Mouse (Mus musculus) left cerebral cortex, adult 8-10 months (tissue): ENCODE data around the gene Adcy9. TPM values are rescaled to one million over a fixed set of nuclear protein-coding genes. Genes with fewer than 3 reads are reported as not detected.
A peak's percentile ranks its signal among the peaks of the same experiment; 100 is the strongest.

Experiments
- DNase-seq, 2 experiments: peaks; one replicate each; pipeline ENCODE4 v3.0.0; 2022; ENCODE audit warnings: low spot score in 2 of 2
- total RNA-seq, 4 experiments: library from RNA; stranded (reverse); gene quantifications; 2 replicates each; pipeline ENCODE4 v1.2.4; 2022

The Adcy9 gene
- total RNA-seq = 10 to 100 TPM; 65.7 to 71.7 (median 69.8) TPM

- peak; percentile 75 to 88 for DNase-seq
Measured at GRCm38 (mm10) chr16:4420298-4421054, at the start of gene Adcy9. TSS of gene Adcy9 (minus strand) at chr16:4420498.

- DNase-seq = peak; percentile 31 to 67
Measured at GRCm38 (mm10) chr16:4469599-4470352, 49.5 kb upstream of the Adcy9 start.

- DNase-seq = no peak
Measured at GRCm38 (mm10) chr16:4464529-4465089, 44.3 kb upstream of the Adcy9 start.

GRCm38 (mm10) chr16:4457927-4458326 lies 37.6 kb upstream of the Adcy9 start:
- DNase-seq = no peak

- peak; percentile 38 to 84 for DNase-seq
Measured at GRCm38 (mm10) chr16:4456391-4456790, 36.1 kb upstream of the Adcy9 start.

- no peak for DNase-seq
Measured at GRCm38 (mm10) chr16:4455693-4456092, 35.4 kb upstream of the Adcy9 start.

DNA sequence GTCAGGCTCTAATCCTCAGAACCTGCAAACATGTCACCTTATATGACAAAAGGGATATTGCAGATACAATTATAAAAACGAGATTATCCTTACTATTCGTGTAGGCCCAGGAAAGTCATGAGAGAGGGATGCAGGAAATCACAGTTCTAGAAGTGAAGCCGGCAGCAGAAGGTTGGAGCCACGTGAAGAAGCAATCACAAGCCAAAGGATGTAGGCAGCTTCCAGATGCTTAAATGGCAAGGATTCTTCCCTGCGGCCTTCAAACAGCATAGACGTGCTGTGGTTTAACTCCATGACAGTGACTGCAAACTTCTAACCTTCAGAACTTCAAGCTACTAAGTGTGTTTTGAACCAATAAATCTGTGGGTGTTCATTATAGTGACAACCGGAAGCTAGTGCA lies 34.3 kb upstream of the Adcy9 start:
- DNase-seq = peak in 1 of 2 experiments; percentile 66

DNA sequence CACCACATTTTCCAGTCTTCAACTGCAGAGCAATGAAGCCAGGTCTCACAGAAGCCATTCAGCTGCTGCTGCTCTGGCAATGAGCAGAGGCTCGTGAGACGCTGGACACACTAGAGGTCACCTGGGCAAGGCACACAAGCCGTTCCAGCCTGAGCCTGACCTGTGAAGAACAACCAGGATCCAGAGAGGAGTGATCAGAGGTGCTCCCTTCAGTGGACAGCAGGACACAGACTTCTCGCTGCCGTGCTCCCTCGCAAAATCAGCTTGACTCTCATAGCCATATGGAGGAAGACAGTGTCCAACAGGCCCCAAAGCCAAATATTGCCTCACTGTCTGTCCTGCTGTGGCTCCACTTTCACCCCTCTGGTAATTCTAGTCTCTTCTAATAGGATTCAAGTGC lies 29.1 kb upstream of the Adcy9 start:
- no peak for DNase-seq

- peak in 1 of 2 experiments; percentile 82 for DNase-seq
Measured at GRCm38 (mm10) chr16:4448235-4448634, 27.9 kb upstream of the Adcy9 start.

GRCm38 (mm10) chr16:4446395-4446794 lies 26.1 kb upstream of the Adcy9 start:
- DNase-seq = no peak

GRCm38 (mm10) chr16:4444378-4444777 lies 24.1 kb upstream of the Adcy9 start:
- no peak for DNase-seq

DNA sequence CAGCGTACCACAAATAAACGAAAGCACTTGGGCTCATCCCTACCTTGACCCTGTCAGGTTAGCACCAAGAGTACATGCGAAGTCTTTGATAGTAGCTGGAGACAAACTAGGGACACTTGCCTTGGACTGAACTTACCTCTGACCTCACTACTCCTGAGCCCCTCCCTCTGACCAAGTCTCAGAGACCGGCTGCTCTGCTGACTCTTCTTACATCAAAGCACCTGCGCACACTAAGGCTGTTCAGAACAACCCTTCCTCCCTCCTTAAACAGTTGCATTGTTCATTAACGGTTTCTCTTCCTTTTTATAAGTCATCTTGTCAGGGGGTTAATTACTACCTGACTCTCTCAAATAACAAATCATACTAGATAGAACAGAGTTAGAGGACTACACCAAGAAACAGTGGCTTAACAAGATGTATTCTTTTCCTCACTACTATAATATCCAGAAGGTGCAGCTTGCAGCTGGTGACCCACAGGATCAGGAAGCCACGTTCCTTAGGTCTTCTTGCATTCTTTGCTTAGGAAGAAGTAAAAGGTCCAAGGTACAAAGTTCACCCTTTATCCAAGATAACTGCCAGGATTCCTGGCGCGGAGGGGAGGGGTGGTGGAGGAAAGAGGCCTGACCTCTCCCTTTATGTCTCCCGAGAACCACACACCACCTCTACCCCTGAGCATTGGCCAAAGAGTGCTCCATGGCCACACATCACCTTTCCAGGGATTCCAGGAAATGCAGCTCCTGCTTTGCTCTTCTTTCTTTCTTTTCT lies 19.2 kb upstream of the Adcy9 start:
- no peak for DNase-seq

DNA sequence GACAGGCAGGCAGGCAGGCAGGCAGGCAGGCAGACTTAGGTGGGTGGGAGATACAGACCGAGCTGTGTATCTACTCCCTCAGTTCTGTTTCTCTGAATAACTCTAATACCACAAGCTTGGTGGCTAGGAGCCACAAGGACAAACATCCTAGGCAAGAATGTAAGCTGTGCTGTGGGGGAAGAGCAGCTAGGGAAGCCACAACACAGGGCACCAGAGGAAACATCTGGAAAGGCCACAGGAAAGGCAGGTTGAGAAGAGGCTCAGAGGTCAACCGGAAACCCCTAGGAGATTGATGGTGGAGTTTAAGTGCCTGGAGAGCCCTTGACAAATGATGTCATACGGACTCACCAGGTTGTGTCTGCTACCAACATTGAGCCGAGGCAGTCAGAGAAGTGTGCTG lies 16.4 kb upstream of the Adcy9 start:
- no peak for DNase-seq

- no peak for DNase-seq
Measured at GRCm38 (mm10) chr16:4435371-4435770, 15.1 kb upstream of the Adcy9 start.

GRCm38 (mm10) chr16:4431841-4432240 lies 11.5 kb upstream of the Adcy9 start:
- no peak for DNase-seq

- no peak for DNase-seq
Measured at GRCm38 (mm10) chr16:4431013-4431412, 10.7 kb upstream of the Adcy9 start.

DNA sequence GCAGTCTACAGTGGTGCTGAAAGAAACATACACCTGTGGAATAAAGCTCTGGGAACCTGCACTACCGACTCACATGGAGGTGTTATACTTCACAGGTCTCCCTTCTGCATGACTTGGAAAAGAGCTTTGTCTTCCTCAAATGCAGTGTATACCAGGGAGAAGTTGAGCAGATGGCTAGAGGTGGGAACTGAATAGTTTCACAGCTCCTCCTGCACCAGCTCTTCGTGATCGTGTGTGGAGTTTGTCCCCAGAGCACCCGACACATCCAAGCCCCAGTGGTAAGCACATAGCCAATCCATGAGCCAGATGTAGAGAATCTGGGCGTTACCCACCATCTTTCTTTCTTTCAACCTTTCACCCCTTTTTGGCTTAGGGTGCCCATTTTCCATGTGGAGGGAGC lies 9.9 kb upstream of the Adcy9 start:
- peak in 1 of 2 experiments; percentile 68 for DNase-seq

DNA sequence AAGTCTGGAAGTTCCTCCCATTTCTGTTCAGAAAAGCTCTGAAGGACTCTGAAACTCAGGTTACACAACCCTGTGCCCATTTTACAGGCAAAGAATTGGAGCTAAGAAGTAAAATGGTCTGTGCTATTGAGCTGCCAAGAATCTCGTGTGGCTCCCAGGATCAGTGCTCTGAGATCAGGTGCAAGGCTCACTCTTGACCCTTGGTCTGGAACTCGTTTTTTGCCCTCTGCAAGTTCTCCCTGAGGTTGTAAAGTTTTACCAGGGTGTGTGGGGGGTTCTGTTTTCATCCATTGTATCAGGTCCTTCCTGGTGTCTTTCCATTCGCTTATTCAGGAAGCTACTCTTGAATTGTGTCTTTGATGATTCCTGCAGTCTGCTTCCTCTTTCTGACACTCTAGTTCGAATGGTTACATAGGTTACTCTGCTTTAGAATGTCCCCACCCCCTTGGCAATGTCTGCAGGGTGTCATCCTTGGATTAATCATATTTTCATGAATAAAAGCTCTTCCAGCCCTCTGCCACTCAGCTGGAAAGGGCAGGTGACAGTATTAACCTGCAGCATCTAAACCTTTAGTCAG lies 5.4 kb upstream of the Adcy9 start:
- DNase-seq = no peak

- no peak for DNase-seq
Measured at GRCm38 (mm10) chr16:4423613-4424012, 3.3 kb upstream of the Adcy9 start.

DNA sequence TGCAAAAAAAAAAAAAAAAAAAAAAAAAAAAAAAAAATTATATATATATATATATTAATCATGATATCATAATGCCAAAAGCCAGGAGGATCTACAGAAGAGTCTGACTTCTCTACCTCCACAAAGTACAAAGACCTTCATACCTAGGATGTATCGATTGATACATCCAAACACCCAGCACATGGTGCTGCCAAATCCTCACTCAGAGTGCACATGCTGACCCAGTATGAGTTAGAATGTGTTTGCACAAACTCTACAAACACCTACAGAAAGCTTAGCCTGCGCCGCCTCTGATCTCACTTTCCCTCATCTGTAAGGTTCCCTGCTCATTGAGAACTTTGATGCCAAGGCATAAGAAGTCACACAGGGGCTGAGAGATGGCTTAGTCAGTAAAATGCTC lies 2.7 kb upstream of the Adcy9 start:
- DNase-seq = no peak
